Mouse (Mus musculus): ENCODE measurements around the gene Grin2d.

Gene Grin2d

DNA sequence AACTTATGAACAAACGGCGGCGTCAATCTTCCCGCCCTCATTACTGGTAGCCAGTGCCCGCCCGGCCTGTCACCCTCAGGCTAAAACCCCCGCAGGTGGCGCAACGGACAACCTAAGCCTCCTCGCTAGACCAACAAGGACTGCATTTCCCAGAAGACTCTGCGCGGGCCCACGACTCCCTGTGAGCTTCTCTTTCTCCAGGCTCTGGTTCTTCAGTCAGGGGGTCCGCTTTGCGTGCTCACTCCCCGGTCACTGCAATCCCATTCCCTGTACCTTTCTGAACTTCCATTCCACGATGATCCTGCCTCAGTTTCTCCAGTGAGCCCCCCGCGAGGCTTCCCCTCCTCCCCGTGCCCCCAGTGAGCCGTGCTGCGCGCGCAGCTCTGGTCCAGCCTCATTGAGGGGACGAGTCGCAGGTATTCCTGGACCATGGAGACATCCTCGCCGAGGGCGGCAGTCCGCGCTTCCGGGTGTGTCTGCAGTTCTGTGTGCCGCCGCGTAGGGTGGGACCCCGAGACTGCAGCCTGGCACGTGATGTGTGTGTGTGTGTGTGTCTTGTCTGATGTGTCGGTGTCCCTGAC is 94.6 kb downstream of the Grin2d start, which contains the start of gene Lmtk3:
Gene Lmtk3, plus strand, starts transcription at position 228 of the 581 bp plus-strand sequence.
- no peak for DNase-seq (ENCODE audit: low spot score)

- no peak for DNase-seq (ENCODE audit: low spot score)
Observed at GRCm38 (mm10) chr7:45782271-45782670, 95.9 kb downstream of the Grin2d start.

Measured in spleen, adult 12 weeks (tissue).